Mouse (Mus musculus): ENCODE data around the gene Csrnp3. TPM values are rescaled to one million over a fixed set of nuclear protein-coding genes. Genes with fewer than 3 reads are reported as not detected.

Gene Csrnp3
- polyA plus RNA-seq, 1 experiment from 2014 or later = 1.0 TPM

GRCm38 (mm10) chr2:65987069-65987468, 141.5 kb downstream of the Csrnp3 start:
- no peak overlapping the region for H3K4me2 ChIP-seq
- no peak for ATAC-seq (ENCODE audit: insufficient number of reproducible peaks, low FRiP score)
- no peaks in the 10 kb centered on the region for H3K9me3 ChIP-seq (replicated peaks)
- no peaks in the 10 kb centered on the region for H3K36me3 ChIP-seq
- H3K9ac ChIP-seq = no peak overlapping the region
- peaks cover 72% of the 10 kb centered on the region for H3K27me3 ChIP-seq (replicated peaks)
- peaks cover 2% of the 10 kb centered on the region; the same call in 1 of the 2 replicates for H3K4me1 ChIP-seq (replicated peaks)
- H3K27ac ChIP-seq (ENCODE audit: poor library complexity, severe bottlenecking) = no peak overlapping the region
- 52% methylated on average over 6 of the region's 6 CpGs for WGBS
- H3K4me3 ChIP-seq = no peak overlapping the region

GRCm38 (mm10) chr2:65987588-65987987, 142.0 kb downstream of the Csrnp3 start:
- no peaks in the 10 kb centered on the region; the same call in 1 of the 2 replicates for H3K4me1 ChIP-seq (replicated peaks)
- H3K9ac ChIP-seq = no peak overlapping the region
- H3K36me3 ChIP-seq = no peaks in the 10 kb centered on the region
- peaks cover 77% of the 10 kb centered on the region for H3K27me3 ChIP-seq (replicated peaks)
- H3K4me2 ChIP-seq = no peak overlapping the region
- H3K27ac ChIP-seq (ENCODE audit: poor library complexity, severe bottlenecking) = no peak overlapping the region
- 48% methylated on average over 3 of the region's 3 CpGs for WGBS
- no peak overlapping the region for H3K4me3 ChIP-seq
- no peaks in the 10 kb centered on the region for H3K9me3 ChIP-seq (replicated peaks)
- ATAC-seq (ENCODE audit: insufficient number of reproducible peaks, low FRiP score) = no peak

GRCm38 (mm10) chr2:65988788-65989187, 143.2 kb downstream of the Csrnp3 start:
- no peak overlapping the region for H3K4me2 ChIP-seq
- no peaks in the 10 kb centered on the region; the same call in 1 of the 2 replicates for H3K4me1 ChIP-seq (replicated peaks)
- no peak overlapping the region for H3K9ac ChIP-seq
- no peaks in the 10 kb centered on the region for H3K36me3 ChIP-seq
- no peaks in the 10 kb centered on the region for H3K9me3 ChIP-seq (replicated peaks)
- H3K4me3 ChIP-seq = no peak overlapping the region
- no peak overlapping the region for H3K27ac ChIP-seq (ENCODE audit: poor library complexity, severe bottlenecking)
- H3K27me3 ChIP-seq (replicated peaks) = peaks cover 79% of the 10 kb centered on the region
- 82% methylated on average over 3 of the region's 3 CpGs for WGBS
- ATAC-seq (ENCODE audit: insufficient number of reproducible peaks, low FRiP score) = no peak

- no peak overlapping the region for H3K4me3 ChIP-seq
- no peak overlapping the region for H3K9ac ChIP-seq
- no peak overlapping the region for H3K4me2 ChIP-seq
- no peaks in the 10 kb centered on the region for H3K36me3 ChIP-seq
- H3K4me1 ChIP-seq (replicated peaks) = no peaks in the 10 kb centered on the region; the same call in 1 of the 2 replicates
- peaks cover 65% of the 10 kb centered on the region for H3K27me3 ChIP-seq (replicated peaks)
- H3K27ac ChIP-seq (ENCODE audit: poor library complexity, severe bottlenecking) = no peak overlapping the region
- ATAC-seq (ENCODE audit: insufficient number of reproducible peaks, low FRiP score) = no peak
- H3K9me3 ChIP-seq (replicated peaks) = no peaks in the 10 kb centered on the region
Observed at GRCm38 (mm10) chr2:65990108-65990507, 144.5 kb downstream of the Csrnp3 start.

GRCm38 (mm10) chr2:65990754-65991153, 145.2 kb downstream of the Csrnp3 start:
- H3K9ac ChIP-seq = no peak overlapping the region
- WGBS = 80% methylated on average over 4 of the region's 4 CpGs
- H3K9me3 ChIP-seq (replicated peaks) = no peaks in the 10 kb centered on the region
- no peak overlapping the region for H3K27ac ChIP-seq (ENCODE audit: poor library complexity, severe bottlenecking)
- ATAC-seq (ENCODE audit: insufficient number of reproducible peaks, low FRiP score) = no peak
- H3K27me3 ChIP-seq (replicated peaks) = peaks cover 61% of the 10 kb centered on the region
- no peaks in the 10 kb centered on the region for H3K36me3 ChIP-seq
- H3K4me1 ChIP-seq (replicated peaks) = peaks cover 2% of the 10 kb centered on the region; the same call in 1 of the 2 replicates
- H3K4me2 ChIP-seq = no peak overlapping the region
- no peak overlapping the region for H3K4me3 ChIP-seq

GRCm38 (mm10) chr2:65993371-65993770, 147.8 kb downstream of the Csrnp3 start:
- 71% methylated on average over 14 of the region's 14 CpGs for WGBS
- H3K4me1 ChIP-seq (replicated peaks) = 0 out of 2 replicates have a peak, but pooled peaks cover 2% of the 10 kb centered on the region
- peaks cover 46% of the 10 kb centered on the region for H3K27me3 ChIP-seq (replicated peaks)
- H3K4me3 ChIP-seq = no peak overlapping the region
- H3K9me3 ChIP-seq (replicated peaks) = no peaks in the 10 kb centered on the region
- ATAC-seq (ENCODE audit: insufficient number of reproducible peaks, low FRiP score) = no peak
- no peak overlapping the region for H3K4me2 ChIP-seq
- H3K27ac ChIP-seq (ENCODE audit: poor library complexity, severe bottlenecking) = no peak overlapping the region
- no peaks in the 10 kb centered on the region for H3K36me3 ChIP-seq
- no peak overlapping the region for H3K9ac ChIP-seq

GRCm38 (mm10) chr2:65994886-65995468, 149.4 kb downstream of the Csrnp3 start:
- H3K27me3 ChIP-seq (replicated peaks) = peaks cover 39% of the 10 kb centered on the region
- no peaks in the 10 kb centered on the region for H3K36me3 ChIP-seq
- H3K4me1 ChIP-seq (replicated peaks) = 0 out of 2 replicates have a peak, but pooled peaks cover 2% of the 10 kb centered on the region
- no peak overlapping the region for H3K4me3 ChIP-seq
- no peak for ATAC-seq (ENCODE audit: insufficient number of reproducible peaks, low FRiP score)
- WGBS = 35% methylated on average over 13 of the region's 13 CpGs
- no peaks in the 10 kb centered on the region for H3K9me3 ChIP-seq (replicated peaks)
- H3K27ac ChIP-seq (ENCODE audit: poor library complexity, severe bottlenecking) = no peak overlapping the region
- H3K9ac ChIP-seq = no peak overlapping the region
- no peak overlapping the region for H3K4me2 ChIP-seq

GRCm38 (mm10) chr2:65998747-65999146, 153.2 kb downstream of the Csrnp3 start:
- Histone ChIP-seq H3K27me3 (replicated peaks) (peaks cover 27% of the 10 kb centered on the region), H3K36me3 (no peaks in the 10 kb centered on the region), H3K4me2 (no peak overlapping the region), H3K9ac (no peak overlapping the region), H3K9me3 (replicated peaks) (no peaks in the 10 kb centered on the region), H3K4me3 (no peak overlapping the region), H3K4me1 (replicated peaks) (0 out of 2 replicates have a peak, but pooled peaks cover 2% of the 10 kb centered on the region), H3K27ac (ENCODE audit: poor library complexity, severe bottlenecking) (no peak overlapping the region)
- no peak for ATAC-seq (ENCODE audit: insufficient number of reproducible peaks, low FRiP score)
- 75% methylated on average over 2 of the region's 2 CpGs for WGBS

GRCm38 (mm10) chr2:66008995-66009654, 163.6 kb downstream of the Csrnp3 start:
- peaks cover 8% of the 10 kb centered on the region for H3K27me3 ChIP-seq (replicated peaks)
- no peaks in the 10 kb centered on the region for H3K4me1 ChIP-seq (replicated peaks)
- no peaks in the 10 kb centered on the region for H3K9me3 ChIP-seq (replicated peaks)
- H3K4me3 ChIP-seq = no peak overlapping the region
- no peak overlapping the region for H3K27ac ChIP-seq (ENCODE audit: poor library complexity, severe bottlenecking)
- no peak for ATAC-seq (ENCODE audit: insufficient number of reproducible peaks, low FRiP score)
- no peak overlapping the region for H3K4me2 ChIP-seq
- 87% methylated on average over 19 of the region's 19 CpGs for WGBS
- no peak overlapping the region for H3K9ac ChIP-seq
- H3K36me3 ChIP-seq = no peaks in the 10 kb centered on the region

- Histone ChIP-seq H3K9ac (no peak overlapping the region), H3K36me3 (no peaks in the 10 kb centered on the region), H3K9me3 (replicated peaks) (no peaks in the 10 kb centered on the region), H3K27ac (ENCODE audit: poor library complexity, severe bottlenecking) (no peak overlapping the region), H3K4me2 (no peak overlapping the region), H3K4me3 (no peak overlapping the region), H3K4me1 (replicated peaks) (no peaks in the 10 kb centered on the region), H3K27me3 (replicated peaks) (peaks cover 4% of the 10 kb centered on the region)
- 71% methylated on average over 2 of the region's 2 CpGs for WGBS
- no peak for ATAC-seq (ENCODE audit: insufficient number of reproducible peaks, low FRiP score)
Observed at GRCm38 (mm10) chr2:66009677-66010076, 164.1 kb downstream of the Csrnp3 start.

- Histone ChIP-seq H3K27ac (ENCODE audit: poor library complexity, severe bottlenecking) (no peak overlapping the region), H3K27me3 (replicated peaks) (no peaks in the 10 kb centered on the region), H3K9me3 (replicated peaks) (no peaks in the 10 kb centered on the region), H3K4me2 (no peak overlapping the region), H3K4me1 (replicated peaks) (no peaks in the 10 kb centered on the region), H3K4me3 (no peak overlapping the region), H3K36me3 (no peaks in the 10 kb centered on the region), H3K9ac (no peak overlapping the region)
- no peak for ATAC-seq (ENCODE audit: insufficient number of reproducible peaks, low FRiP score)
- WGBS = 81% methylated on average over 9 of the region's 9 CpGs
Observed at GRCm38 (mm10) chr2:66018711-66019110, 173.1 kb downstream of the Csrnp3 start.

Data from heart, embryonic 12.5 days (tissue).